Comparison of ENCODE assay signal across 13 mouse cellular contexts in the genomic region with DNA sequence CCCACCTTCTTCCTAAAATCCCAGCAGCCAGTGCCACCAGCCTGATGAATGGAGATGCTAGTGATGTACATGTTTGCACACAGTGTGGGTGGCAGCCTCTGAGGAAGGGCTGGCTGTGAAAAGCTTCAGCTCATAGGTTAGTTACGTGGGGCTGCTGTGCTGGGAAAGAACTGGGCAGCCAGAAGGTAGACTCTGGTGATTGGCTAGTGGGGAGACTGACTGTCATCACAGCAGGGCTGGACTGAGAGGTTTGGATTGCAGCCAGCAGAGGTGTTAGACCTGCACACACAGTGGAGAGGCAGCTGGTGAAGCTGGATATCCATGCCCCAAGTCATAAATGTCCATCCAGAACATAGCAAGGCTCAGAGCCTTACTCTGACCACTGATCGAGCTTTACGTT. TPM values are rescaled to one million over a fixed set of nuclear protein-coding genes. Genes with fewer than 3 reads are reported as not detected.
A peak's percentile ranks its signal among the peaks of the same experiment; 100 is the strongest.
DNase-seq lines count a peak whose midpoint lies in the region; ATAC-seq and TF ChIP-seq lines count a peak whose summit lies in the region.
"Had no signal": no experiment of that assay in that cellular context is flagged by ENCODE, and none has a peak within 500 bp of the region (broad histone marks: within the 10 kb centered on the region; RNA-seq: fewer than 3 reads in every experiment).

No protein-coding gene starts in this region.

- H3K9me3 ChIP-seq in forebrain, embryonic 14.5 days (replicated peaks; ENCODE audit: control insufficient read depth, low read length), result no peaks in the 10 kb centered on the region
- H3K9me3 ChIP-seq in forebrain, postnatal 0 days (ENCODE audit: low read length), result no peaks in the 10 kb centered on the region
- no peaks in the 10 kb centered on the region for H3K9me3 ChIP-seq in kidney, embryonic 15.5 days (replicated peaks)
- H3K9me3 ChIP-seq in heart, postnatal 0 days (replicated peaks; ENCODE audit: control insufficient read depth, low read length), result no peaks in the 10 kb centered on the region
- H3K9me3 ChIP-seq: megakaryocyte, embryonic 14.5 days; neural tube, embryonic 13.5 days had no signal

- peaks cover 5% of the 10 kb centered on the region for H3K4me1 ChIP-seq in forebrain, embryonic 14.5 days (ENCODE audit: control insufficient read depth, insufficient read depth, low read length)
- H3K4me1 ChIP-seq in forebrain, postnatal 0 days (ENCODE audit: insufficient read depth), result peaks cover 8% of the 10 kb centered on the region; the same call in 1 of the 2 replicates
- H3K4me1 ChIP-seq in kidney, embryonic 15.5 days, result peaks cover 22% of the 10 kb centered on the region
- peaks cover 29% of the 10 kb centered on the region for H3K4me1 ChIP-seq in heart, postnatal 0 days (ENCODE audit: control insufficient read depth, insufficient read depth)

- ATAC-seq in forebrain, embryonic 14.5 days, result peak; percentile 29; the same call in 1 of the 2 replicates
- no peak for ATAC-seq in forebrain, postnatal 0 days
- no peak for ATAC-seq in kidney, embryonic 15.5 days (replicated peaks; ENCODE audit: low FRiP score)
- peak; percentile 34; the same call in 1 of the 2 replicates for ATAC-seq in heart, postnatal 0 days (ENCODE audit: insufficient read depth, low read depth)

- 78% methylated on average over 3 of the region's 3 CpGs for WGBS in forebrain, embryonic 14.5 days
- WGBS in forebrain, postnatal 0 days, result 82% methylated on average over 3 of the region's 3 CpGs
- 72% methylated on average over 3 of the region's 3 CpGs for WGBS in kidney, embryonic 15.5 days
- WGBS in heart, postnatal 0 days, result 38% methylated on average over 3 of the region's 3 CpGs

- H3K4me3 ChIP-seq in forebrain, embryonic 14.5 days (ENCODE audit: low read depth, low read length), result no peak overlapping the region
- no peak overlapping the region for H3K4me3 ChIP-seq in forebrain, postnatal 0 days (ENCODE audit: low read depth, low read length)
- no peak overlapping the region for H3K4me3 ChIP-seq in kidney, embryonic 15.5 days (replicated peaks)
- H3K4me3 ChIP-seq in heart, postnatal 0 days (ENCODE audit: low read depth, low read length), result no peak overlapping the region
- H3K4me3 ChIP-seq: megakaryocyte, embryonic 14.5 days; neural tube, embryonic 13.5 days had no signal

- TF ChIP-seq CTCF in forebrain, postnatal 0 days (IDR thresholded peaks at IDR 0.05; ENCODE audit: low read depth), result no peak
- TF ChIP-seq CTCF in heart, postnatal 0 days (IDR thresholded peaks at IDR 0.05; ENCODE audit: low read depth), result no peak

- H3K27me3 ChIP-seq in forebrain, embryonic 14.5 days (replicated peaks; ENCODE audit: control insufficient read depth, insufficient read depth, low read length), result no peaks in the 10 kb centered on the region
- no peaks in the 10 kb centered on the region for H3K27me3 ChIP-seq in forebrain, postnatal 0 days (ENCODE audit: insufficient read depth, low read length)
- no peaks in the 10 kb centered on the region for H3K27me3 ChIP-seq in kidney, embryonic 15.5 days
- H3K27me3 ChIP-seq in heart, postnatal 0 days (ENCODE audit: control insufficient read depth, insufficient read depth, low read length), result no peaks in the 10 kb centered on the region
- H3K27me3 ChIP-seq: megakaryocyte, embryonic 14.5 days; neural tube, embryonic 13.5 days had no signal

- TF ChIP-seq EP300 in heart, postnatal 0 days (IDR thresholded peaks at IDR 0.05; ENCODE audit: low read depth), result no peak

- no peak overlapping the region for H3K9ac ChIP-seq in forebrain, embryonic 14.5 days (ENCODE audit: low read length)
- H3K9ac ChIP-seq in forebrain, postnatal 0 days, result no peak overlapping the region
- H3K9ac ChIP-seq in kidney, embryonic 15.5 days, result no peak overlapping the region
- no peak overlapping the region for H3K9ac ChIP-seq in heart, postnatal 0 days (replicated peaks; ENCODE audit: low read depth, low read length)
- H3K9ac ChIP-seq: neural tube, embryonic 13.5 days had no signal

- DNase-seq in forebrain, embryonic 14.5 days (ENCODE audit: low spot score), result peak; percentile 21
- DNase-seq in forebrain, postnatal 0 days, result no peak
- peak; percentile 51 to 57 for DNase-seq in kidney, postnatal 25 days
- peak; percentile 30 for DNase-seq in CD4-positive helper T cell, adult 2 months (ENCODE audit: low read depth, low spot score)
- DNase-seq in heart, postnatal 0 days (ENCODE audit: low spot score), result no peak
- DNase-seq in urinary bladder, postnatal 25 days (ENCODE audit: low spot score), result no peak
- no peak for DNase-seq in thymus, postnatal 0 days (ENCODE audit: low spot score)
- DNase-seq: kidney, adult 11 months; layer of hippocampus, postnatal 36 days; lung, adult 18-20 months had no signal

- 0 out of 2 replicates have a peak, but pooled peaks cover 3% of the 10 kb centered on the region for H3K36me3 ChIP-seq in forebrain, embryonic 14.5 days (ENCODE audit: control insufficient read depth, insufficient read depth, low read length)
- H3K36me3 ChIP-seq in forebrain, postnatal 0 days (ENCODE audit: insufficient read depth), result no peaks in the 10 kb centered on the region
- H3K36me3 ChIP-seq in kidney, embryonic 15.5 days, result no peaks in the 10 kb centered on the region
- H3K36me3 ChIP-seq in heart, postnatal 0 days (replicated peaks; ENCODE audit: control insufficient read depth, insufficient read depth, low read length), result no peaks in the 10 kb centered on the region; the same call in 1 of the 2 replicates
- H3K36me3 ChIP-seq: neural tube, embryonic 13.5 days had no signal

- no peak overlapping the region for H3K27ac ChIP-seq in forebrain, embryonic 14.5 days (ENCODE audit: low read depth, low read length)
- H3K27ac ChIP-seq in forebrain, postnatal 0 days (ENCODE audit: low read depth, low read length), result no peak overlapping the region
- no peak overlapping the region for H3K27ac ChIP-seq in kidney, embryonic 15.5 days
- peak overlapping the region; percentile 51 for H3K27ac ChIP-seq in heart, postnatal 0 days (ENCODE audit: low read depth)
- H3K27ac ChIP-seq: neural tube, embryonic 13.5 days had no signal

- H3K4me2 ChIP-seq in forebrain, embryonic 14.5 days (ENCODE audit: low read length), result no peak overlapping the region
- H3K4me2 ChIP-seq in forebrain, postnatal 0 days (ENCODE audit: low read depth), result no peak overlapping the region
- no peak overlapping the region for H3K4me2 ChIP-seq in kidney, embryonic 15.5 days
- peak overlapping the region; percentile 58 for H3K4me2 ChIP-seq in heart, postnatal 0 days (ENCODE audit: low read depth, low read length)
- H3K4me2 ChIP-seq: neural tube, embryonic 13.5 days had no signal

RNA-seq across cellular contexts. Expression of a gene that starts 27.1 kb away (rescaled TPM):
- 17.3 and 19.9 TPM in 2 replicates for polyA plus RNA-seq in forebrain, embryonic 14.5 days (2014; fragmentation: Nextera tagmentation; extraction: Ambion mirVana)
- 81.9 and 99.1 TPM in 2 replicates for total RNA-seq in forebrain, postnatal 0 days (2014; rRNA removed)
- polyA plus RNA-seq in forebrain, postnatal 0 days (2015; fragmentation: Nextera tagmentation; extraction: Ambion mirVana), result 17.9 and 19.4 TPM in 2 replicates
- 12.4 and 13.8 TPM in 2 replicates for polyA plus RNA-seq in kidney, embryonic 15.5 days (2015; fragmentation: Nextera tagmentation; extraction: Ambion mirVana)
- total RNA-seq in heart, postnatal 0 days (2014; rRNA removed; ENCODE audit: low replicate concordance), result 47.6 and 64.0 TPM in 2 replicates
- polyA plus RNA-seq in heart, postnatal 0 days (2015; fragmentation: Nextera tagmentation; extraction: Ambion mirVana), result 6.7 and 9.0 TPM in 2 replicates
- 16.0 and 19.1 TPM in 2 replicates for polyA plus RNA-seq in thymus, postnatal 0 days (2015; fragmentation: Nextera tagmentation; extraction: Ambion mirVana)

Comparison
In these comparisons a context has a peak if more than half of its experiments do, and no peak if none do; other contexts are left out.
1. ATAC-seq: peak in forebrain, embryonic 14.5 days (single experiment) and heart, postnatal 0 days (single experiment); none in forebrain, postnatal 0 days (single experiment) and kidney, embryonic 15.5 days (single experiment).
2. DNase-seq: peak in forebrain, embryonic 14.5 days (single experiment), kidney, postnatal 25 days (2 of 2) and CD4-positive helper T cell, adult 2 months (single experiment); none in forebrain, postnatal 0 days (single experiment), heart, postnatal 0 days (single experiment), urinary bladder, postnatal 25 days (single experiment) and thymus, postnatal 0 days (single experiment).